Mouse (Mus musculus) cerebellum, adult 8-10 months (tissue): ENCODE data around the gene Snn.

Experiments
- DNase-seq: peaks from one replicate; pipeline ENCODE4 v3.0.0; 2022

Snn gene

GRCm38 (mm10) chr16:11050226-11050625, 10.5 kb upstream of the Snn start:
- DNase-seq = no peak

GRCm38 (mm10) chr16:11051134-11051533, 9.6 kb upstream of the Snn start:
- no peak for DNase-seq

DNA sequence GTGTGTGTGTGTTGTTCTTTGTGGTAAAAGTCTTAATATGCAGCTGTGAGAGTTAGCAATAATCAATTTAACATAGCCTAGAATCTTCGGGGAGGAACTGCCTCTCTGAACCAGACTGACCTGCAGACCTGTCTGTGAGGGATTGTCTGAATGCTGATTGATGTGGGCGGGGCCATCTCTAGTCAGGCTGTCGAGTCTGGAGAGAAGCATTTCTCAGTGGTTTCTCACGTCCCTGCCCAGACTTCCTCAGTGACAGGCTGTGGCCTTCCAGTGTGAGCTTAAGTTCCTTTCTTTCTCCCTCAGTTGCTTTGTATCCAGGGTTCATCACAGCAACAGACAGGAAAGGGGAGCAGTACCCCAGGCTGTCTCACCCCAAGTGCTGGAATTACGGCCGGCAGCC, 6.3 kb upstream of the Snn start:
- no peak for DNase-seq

- DNase-seq = no peak
Observed at GRCm38 (mm10) chr16:11054871-11055270, 5.9 kb upstream of the Snn start.

GRCm38 (mm10) chr16:11055916-11056315, 4.8 kb upstream of the Snn start:
- DNase-seq = no peak

- DNase-seq = no peak
Observed at GRCm38 (mm10) chr16:11062794-11063721, 2.3 kb downstream of the Snn start.

- no peak for DNase-seq
Observed at GRCm38 (mm10) chr16:11064341-11064740, 3.6 kb downstream of the Snn start.

DNA sequence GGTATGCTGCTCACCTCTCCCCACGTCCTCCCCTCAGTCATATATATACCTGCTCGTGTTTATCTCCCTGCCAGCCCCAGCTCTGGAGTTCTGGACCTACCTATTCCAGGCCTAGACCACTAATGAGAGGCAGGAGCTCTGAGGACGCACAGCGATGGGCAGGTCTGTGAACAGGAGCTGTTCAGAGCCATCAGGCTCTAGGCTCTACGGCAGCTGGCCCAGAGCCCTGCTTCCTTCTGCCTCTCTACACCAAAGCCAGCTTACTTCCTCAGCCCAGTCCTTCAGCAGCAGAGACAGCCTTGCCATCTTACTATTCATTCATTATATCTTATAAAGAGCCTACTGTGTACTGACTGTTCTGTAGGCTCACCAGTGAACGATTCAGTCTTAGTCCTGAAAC, 4.0 kb downstream of the Snn start:
- no peak for DNase-seq

GRCm38 (mm10) chr16:11065431-11065830, 4.7 kb downstream of the Snn start:
- no peak for DNase-seq

DNA sequence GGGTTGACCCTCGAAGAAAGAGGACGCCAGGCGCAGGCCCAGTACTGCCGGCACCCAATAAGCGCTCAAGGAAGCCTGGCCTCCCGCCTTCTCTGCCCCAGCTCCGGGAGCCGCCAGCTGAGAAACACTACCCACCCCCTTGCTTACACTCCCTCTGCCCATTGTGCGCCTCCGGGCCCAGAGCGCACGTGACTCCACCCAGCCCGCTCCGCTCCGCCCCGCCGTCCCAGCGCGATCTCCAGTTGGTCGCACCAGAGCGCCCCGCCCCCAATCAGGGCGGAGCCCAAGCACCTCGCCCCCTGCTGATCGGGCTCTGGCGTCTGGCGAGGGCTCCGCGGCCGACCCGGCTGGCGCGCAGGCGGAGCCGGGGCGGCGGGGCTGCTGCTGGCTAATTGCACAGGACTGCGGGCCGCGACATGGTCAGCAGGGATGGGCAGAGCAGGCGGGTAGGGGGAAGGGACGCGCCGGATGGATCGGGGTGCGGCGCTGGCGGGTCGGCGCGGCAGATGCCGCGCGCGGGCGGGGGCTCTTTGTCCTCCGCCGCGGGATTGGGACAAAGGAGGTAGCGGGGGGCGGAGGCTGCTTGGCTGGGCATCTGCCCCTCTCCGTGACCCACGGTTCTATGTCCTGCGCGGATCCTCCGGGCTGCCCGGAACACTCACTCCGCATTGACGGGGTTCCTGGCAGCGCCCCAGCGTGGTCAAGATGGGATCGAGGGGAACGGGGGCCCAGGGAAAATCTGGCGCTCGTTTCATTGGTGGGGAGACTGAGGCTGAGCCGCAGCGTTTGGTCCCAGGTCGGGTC, 5.5 kb downstream of the Snn start, which contains the start of gene Litaf:
Gene Litaf, minus strand, starts transcription at position 129 of the 804 bp plus-strand sequence.
- DNase-seq = peak; percentile 97

DNA sequence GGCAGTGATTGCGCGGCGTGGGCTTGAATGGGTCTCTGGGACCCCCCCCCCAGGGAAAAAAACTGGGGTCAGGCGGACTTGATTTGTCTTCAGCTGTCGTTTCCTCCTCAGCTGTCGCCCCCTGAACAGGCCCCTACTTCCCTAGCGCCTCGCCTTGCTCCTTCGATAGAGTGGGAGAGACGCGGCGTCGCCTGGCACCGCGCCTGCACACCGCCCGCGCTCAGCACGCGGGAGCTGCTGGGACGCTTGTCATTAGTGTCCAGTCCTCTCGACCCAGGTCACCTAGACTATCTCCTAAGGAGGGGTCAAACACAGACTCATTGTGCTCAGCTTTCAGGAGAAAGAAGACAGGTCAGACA, 6.1 kb downstream of the Snn start:
- DNase-seq = peak; percentile 66

DNA sequence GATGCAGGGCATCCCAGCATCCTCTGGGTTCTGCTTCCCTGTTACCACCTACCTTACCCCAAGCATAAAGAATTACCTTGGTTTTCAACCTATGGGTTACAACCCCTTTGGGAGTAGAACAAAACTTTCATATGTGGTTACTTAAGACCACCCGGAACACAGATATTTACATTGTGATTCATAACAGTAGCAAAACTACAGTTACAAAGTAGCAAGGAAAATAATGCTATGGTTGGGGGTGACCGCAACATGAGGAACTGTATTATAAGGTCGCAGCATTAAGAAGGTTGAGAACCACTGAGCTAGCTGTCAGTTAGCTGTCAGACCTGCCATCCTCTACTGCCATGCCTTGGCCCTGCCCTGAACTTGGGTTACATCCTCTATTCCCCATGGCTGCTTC, 7.9 kb downstream of the Snn start:
- no peak for DNase-seq

- no peak for DNase-seq
Observed at GRCm38 (mm10) chr16:11069271-11069670, 8.5 kb downstream of the Snn start.

- no peak for DNase-seq
Observed at GRCm38 (mm10) chr16:11069710-11070420, 9.1 kb downstream of the Snn start.

GRCm38 (mm10) chr16:11071176-11071575, 10.4 kb downstream of the Snn start:
- peak; percentile 87 for DNase-seq

GRCm38 (mm10) chr16:11071887-11072286, 11.1 kb downstream of the Snn start:
- DNase-seq = no peak

- DNase-seq = no peak
Observed at GRCm38 (mm10) chr16:11072454-11072853, 11.7 kb downstream of the Snn start.

DNA sequence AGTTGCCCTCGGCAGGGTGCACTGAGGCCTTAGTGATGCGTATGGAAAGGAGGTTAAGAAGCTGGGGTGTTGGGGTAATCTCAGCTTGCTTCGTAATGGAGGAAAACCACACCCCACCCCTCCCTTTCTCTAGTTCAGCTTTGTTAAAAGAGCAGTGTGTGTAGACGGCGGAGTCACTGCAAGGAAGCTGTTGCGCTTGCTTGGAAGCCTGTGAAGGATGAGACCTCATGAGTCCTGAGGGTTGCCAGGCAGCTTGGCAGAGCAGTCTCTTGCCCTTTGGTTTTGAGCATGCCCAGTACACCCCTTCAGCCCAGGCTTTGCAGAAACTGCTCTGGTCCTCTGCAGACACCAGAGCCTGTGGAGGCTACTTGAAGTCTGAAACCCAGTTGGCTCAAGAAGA, 12.3 kb downstream of the Snn start:
- DNase-seq = peak; percentile 29

- DNase-seq = no peak
Observed at GRCm38 (mm10) chr16:11077601-11078201, 17.0 kb downstream of the Snn start.

DNA sequence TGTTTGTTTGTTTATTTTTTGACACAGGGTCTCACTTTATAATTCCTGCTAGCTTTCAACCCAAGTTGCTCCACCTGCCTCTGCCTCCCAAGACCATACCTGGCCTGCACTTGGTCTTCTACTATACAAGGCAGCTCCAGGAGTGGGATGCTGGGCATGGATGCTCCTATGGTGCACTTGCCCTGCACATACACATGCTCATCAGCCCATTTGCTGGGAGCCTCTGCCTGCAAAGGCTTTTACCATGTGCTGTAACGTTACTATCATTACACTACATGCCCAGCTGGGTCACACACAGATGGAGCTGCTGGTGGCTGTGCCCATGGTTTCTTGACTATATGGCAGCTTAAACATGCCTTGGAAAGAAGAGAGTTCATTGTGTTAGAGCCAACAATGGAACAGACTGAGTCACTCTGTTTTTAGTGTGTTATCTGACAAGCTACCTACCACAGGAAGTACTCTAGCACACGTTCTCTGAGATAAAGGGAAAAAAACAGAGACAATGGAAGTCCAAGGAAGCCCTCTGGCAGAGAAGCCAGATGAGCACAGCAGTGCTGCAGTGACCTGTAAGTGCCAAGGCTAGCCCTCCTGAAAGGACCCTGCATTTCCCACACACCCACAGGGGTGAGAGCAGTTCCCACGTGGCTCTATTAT, 17.6 kb downstream of the Snn start:
- DNase-seq = no peak

- DNase-seq = no peak
Observed at GRCm38 (mm10) chr16:11084181-11084580, 23.4 kb downstream of the Snn start.

GRCm38 (mm10) chr16:11086299-11086698, 25.6 kb downstream of the Snn start:
- no peak for DNase-seq
